Mouse (Mus musculus): ENCODE measurements around the gene Flna. TPM values are rescaled to one million over a fixed set of nuclear protein-coding genes. Genes with fewer than 3 reads are reported as not detected.

Flna gene
- polyA plus RNA-seq, 1 experiment from 2014 or later: 170 TPM

DNA sequence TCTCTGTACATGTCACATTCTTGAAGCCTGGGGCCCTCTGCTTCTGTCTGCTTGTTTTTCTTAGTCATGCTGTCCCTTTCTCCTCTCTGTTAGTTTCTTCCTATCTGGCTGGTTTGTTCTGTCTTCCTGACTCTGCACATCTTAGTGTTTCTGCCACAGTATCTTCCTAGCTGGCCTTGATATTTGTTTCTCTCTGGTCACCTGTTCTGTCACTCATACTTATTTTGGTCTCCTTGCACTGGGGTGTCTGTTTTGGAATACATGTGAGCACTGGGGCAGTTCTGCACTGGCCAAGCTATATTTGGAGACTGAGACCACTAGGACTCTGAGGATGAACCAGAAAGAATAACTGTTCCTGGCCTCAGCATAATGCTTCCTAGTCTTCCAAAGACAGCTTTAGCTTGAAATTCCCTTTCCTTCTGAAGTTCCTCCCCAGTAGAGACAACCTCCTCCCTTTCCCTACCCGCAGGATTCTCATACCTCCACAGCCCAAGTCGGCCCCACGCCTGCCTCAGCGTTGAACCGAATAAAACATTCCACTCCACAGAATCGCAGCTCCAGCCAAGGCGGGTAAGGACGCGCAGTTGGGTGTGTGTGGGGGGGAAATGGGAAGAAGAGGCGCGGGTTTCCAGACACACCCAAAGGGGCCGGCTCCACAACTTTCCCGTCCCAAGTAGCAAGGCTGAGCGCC is 31.6 kb upstream of the Flna start:
- no peak for ATAC-seq (replicated peaks; ENCODE audit: insufficient number of reproducible peaks, low FRiP score, low TSS enrichment)
- Histone ChIP-seq H3K9me3 (replicated peaks; ENCODE audit: control insufficient read depth, low read length) (no peaks in the 10 kb centered on the region), H3K36me3 (ENCODE audit: control insufficient read depth, insufficient read depth, low read length) (no peaks in the 10 kb centered on the region), H3K4me1 (ENCODE audit: control insufficient read depth, insufficient read depth, low read length) (peaks cover 2% of the 10 kb centered on the region; the same call in 1 of the 2 replicates), H3K9ac (ENCODE audit: low read depth, low read length) (peak overlapping the region; percentile 62), H3K4me3 (ENCODE audit: low read depth, low read length) (peak overlapping the region; percentile 55), H3K4me2 (peak overlapping the region; percentile 79), H3K27me3 (ENCODE audit: control insufficient read depth, insufficient read depth, low read length) (no peaks in the 10 kb centered on the region), H3K27ac (ENCODE audit: low read depth, low read length) (peak overlapping the region; percentile 54)
- WGBS (ENCODE audit: insufficient replicate concordance): 16% methylated on average over 14 of the region's 14 CpGs

DNA sequence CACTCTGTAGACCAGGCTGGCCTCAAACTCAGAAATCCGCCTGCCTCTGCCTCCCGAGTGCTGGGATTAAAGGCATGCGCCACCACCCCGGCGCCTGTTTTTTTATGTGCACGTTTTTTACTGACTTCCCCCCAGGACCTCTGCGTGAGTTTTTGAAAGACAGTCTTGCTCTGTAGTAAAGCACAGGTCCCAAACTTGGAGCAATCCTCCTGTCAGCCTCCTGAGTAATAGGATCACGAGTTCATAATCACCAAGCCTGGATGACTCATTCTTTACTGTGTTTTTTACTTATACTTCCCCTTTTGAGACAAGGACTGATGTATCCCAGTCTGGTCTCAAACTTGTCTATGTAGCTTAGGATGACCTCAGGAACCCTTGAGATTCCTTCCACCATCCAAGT is 28.3 kb upstream of the Flna start:
- no peak overlapping the region for H3K4me2 ChIP-seq
- H3K4me3 ChIP-seq (ENCODE audit: low read depth, low read length): no peak overlapping the region
- no peaks in the 10 kb centered on the region for H3K4me1 ChIP-seq (ENCODE audit: control insufficient read depth, insufficient read depth, low read length)
- 64% methylated on average over 8 of the region's 8 CpGs for WGBS (ENCODE audit: insufficient replicate concordance)
- no peak for ATAC-seq (replicated peaks; ENCODE audit: insufficient number of reproducible peaks, low FRiP score, low TSS enrichment)
- no peak overlapping the region for H3K27ac ChIP-seq (ENCODE audit: low read depth, low read length)
- no peak overlapping the region for H3K9ac ChIP-seq (ENCODE audit: low read depth, low read length)
- no peaks in the 10 kb centered on the region for H3K27me3 ChIP-seq (ENCODE audit: control insufficient read depth, insufficient read depth, low read length)
- no peaks in the 10 kb centered on the region for H3K36me3 ChIP-seq (ENCODE audit: control insufficient read depth, insufficient read depth, low read length)
- no peaks in the 10 kb centered on the region for H3K9me3 ChIP-seq (replicated peaks; ENCODE audit: control insufficient read depth, low read length)

DNA sequence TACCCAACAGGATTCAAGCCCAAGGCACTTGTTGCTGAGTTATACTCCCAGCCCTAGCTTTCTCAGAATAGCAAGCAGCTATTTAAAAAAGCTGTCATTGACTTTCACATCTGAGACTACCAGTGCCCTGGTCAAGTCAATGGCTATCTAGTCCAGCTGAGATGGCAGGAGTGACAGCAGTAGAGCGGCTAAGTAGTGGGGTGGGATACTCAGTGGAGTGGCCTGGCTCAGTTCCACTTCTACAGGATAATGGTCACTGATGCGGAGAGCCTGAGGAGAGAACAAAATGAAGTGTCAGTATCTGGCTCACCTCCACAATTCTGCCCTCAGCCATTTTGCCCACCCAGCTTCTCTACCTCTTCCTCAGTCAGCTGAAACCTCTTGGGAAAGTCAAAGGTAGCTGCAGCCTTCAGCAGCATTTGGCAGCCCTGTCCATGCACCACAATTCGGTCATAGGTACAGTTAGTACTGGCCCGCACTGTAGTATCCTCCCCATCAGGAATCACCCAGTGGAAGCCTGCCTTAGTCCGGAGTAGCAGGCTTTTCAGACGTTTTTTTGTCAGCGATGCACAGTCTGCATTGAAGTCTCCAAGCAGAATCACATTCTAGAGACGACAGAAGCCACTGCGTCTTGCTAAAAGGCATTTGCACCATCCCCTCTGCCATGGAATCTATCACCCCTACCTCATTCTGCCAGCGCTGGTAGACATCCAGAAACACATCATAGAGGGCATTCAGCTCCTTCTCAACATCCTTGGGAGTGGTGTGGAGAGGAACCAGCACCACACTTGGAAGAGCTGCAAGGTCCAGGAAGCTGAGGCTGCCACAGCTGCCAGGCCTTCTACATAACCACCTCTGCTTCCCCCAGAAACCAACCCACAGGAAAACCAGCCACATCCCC is 24.1 kb upstream of the Flna start:
- Histone ChIP-seq H3K9ac (ENCODE audit: low read depth, low read length) (no peak overlapping the region), H3K27me3 (ENCODE audit: control insufficient read depth, insufficient read depth, low read length) (no peaks in the 10 kb centered on the region), H3K4me3 (ENCODE audit: low read depth, low read length) (no peak overlapping the region), H3K27ac (ENCODE audit: low read depth, low read length) (no peak overlapping the region), H3K9me3 (replicated peaks; ENCODE audit: control insufficient read depth, low read length) (no peaks in the 10 kb centered on the region), H3K4me2 (no peak overlapping the region), H3K36me3 (ENCODE audit: control insufficient read depth, insufficient read depth, low read length) (no peaks in the 10 kb centered on the region), H3K4me1 (ENCODE audit: control insufficient read depth, insufficient read depth, low read length) (no peaks in the 10 kb centered on the region)
- ATAC-seq (replicated peaks; ENCODE audit: insufficient number of reproducible peaks, low FRiP score, low TSS enrichment): no peak
- 25% methylated on average over 10 of the region's 10 CpGs for WGBS (ENCODE audit: insufficient replicate concordance)

DNA sequence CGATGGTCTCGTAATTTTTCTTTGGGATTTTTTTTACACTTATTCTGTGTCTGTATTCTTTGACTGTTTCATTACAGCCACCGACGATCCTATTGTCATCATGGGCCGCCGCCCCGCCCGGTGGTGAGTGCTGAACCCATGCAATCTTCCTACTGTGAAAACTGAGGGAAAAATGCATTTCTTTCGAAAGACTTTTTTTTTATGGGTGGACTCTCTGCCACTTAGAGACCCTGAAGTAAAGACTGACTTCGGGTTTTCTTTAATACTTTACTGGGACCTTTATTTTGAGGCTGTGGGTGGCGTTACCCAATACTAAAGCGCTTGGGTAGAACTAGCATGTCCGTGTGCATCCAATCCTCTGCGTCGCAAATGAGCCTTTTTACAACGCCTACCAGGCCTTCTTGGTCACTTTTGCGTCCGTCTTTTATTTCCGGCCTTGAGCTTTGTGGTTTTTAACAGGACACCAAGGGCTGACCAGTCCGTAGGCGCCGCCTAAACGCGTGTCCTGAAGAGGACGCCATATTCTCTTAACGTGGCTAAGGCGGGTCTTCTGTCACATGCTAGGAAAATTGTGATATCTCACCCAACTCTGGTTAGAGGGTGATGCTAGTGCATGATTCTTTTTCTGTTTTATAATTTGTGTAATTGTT is 21.4 kb upstream of the Flna start:
- Histone ChIP-seq H3K9me3 (replicated peaks; ENCODE audit: control insufficient read depth, low read length) (no peaks in the 10 kb centered on the region), H3K27ac (ENCODE audit: low read depth, low read length) (peak overlapping the region; percentile 76), H3K4me2 (peak overlapping the region; percentile 65), H3K9ac (ENCODE audit: low read depth, low read length) (peak overlapping the region; percentile 85), H3K36me3 (ENCODE audit: control insufficient read depth, insufficient read depth, low read length) (no peaks in the 10 kb centered on the region), H3K4me3 (ENCODE audit: low read depth, low read length) (peak overlapping the region; percentile 60), H3K4me1 (ENCODE audit: control insufficient read depth, insufficient read depth, low read length) (no peaks in the 10 kb centered on the region), H3K27me3 (ENCODE audit: control insufficient read depth, insufficient read depth, low read length) (no peaks in the 10 kb centered on the region)
- WGBS (ENCODE audit: insufficient replicate concordance): 19% methylated on average over 27 of the region's 27 CpGs
- ATAC-seq (replicated peaks; ENCODE audit: insufficient number of reproducible peaks, low FRiP score, low TSS enrichment): no peak

DNA sequence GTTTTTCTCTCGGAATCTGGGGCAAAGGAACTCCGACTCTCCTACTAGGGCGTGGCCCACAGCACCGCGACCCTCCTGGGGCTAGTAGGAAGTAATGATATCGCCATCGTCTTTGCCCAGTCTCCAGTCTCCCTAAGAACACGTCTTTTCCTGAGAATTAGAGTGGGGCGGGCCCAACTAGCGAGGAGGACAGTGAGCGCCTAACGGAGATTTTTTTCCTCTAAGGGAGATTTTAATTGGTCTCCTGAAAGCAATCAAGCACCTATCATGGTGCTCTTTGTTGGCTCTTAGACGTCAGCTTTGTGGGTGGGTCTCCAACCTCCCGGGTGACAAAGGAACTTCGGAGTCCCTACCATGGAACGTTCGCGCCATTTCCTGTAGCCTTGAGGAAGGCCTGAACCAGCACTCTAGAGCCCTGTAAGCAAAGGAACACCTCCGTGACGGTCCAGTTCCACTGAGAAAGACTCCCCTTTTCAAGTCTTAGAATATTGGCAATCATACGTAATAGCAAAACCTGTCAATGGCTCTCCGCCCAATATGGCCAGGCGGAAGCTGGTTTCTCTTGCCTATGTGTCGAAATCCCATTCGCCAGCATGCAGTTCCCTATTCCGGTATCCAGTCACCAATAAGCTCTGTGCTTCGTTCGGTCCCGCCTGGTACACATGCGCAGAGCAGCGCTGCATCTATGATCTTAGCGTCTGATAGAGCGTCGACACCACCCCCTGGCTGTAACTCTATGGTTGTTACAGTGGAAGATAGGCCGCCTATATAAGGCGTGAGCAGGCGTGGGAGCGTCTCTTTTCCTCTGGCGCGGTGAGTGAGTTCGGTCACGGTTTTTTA is 20.7 kb upstream of the Flna start, which contains the start of gene Rpl10:
TSS of gene Rpl10 (plus strand) at position 751 of the 840 bp plus-strand sequence.
- no peaks in the 10 kb centered on the region for H3K4me1 ChIP-seq (ENCODE audit: control insufficient read depth, insufficient read depth, low read length)
- WGBS (ENCODE audit: insufficient replicate concordance): 18% methylated on average over 42 of the region's 42 CpGs
- H3K9me3 ChIP-seq (replicated peaks; ENCODE audit: control insufficient read depth, low read length): no peaks in the 10 kb centered on the region
- peak within 1 kb of the TSS; percentile 93 for H3K27ac ChIP-seq (ENCODE audit: low read depth, low read length)
- ATAC-seq (replicated peaks; ENCODE audit: insufficient number of reproducible peaks, low FRiP score, low TSS enrichment): peak; percentile 95
- no peaks in the 10 kb centered on the region for H3K36me3 ChIP-seq (ENCODE audit: control insufficient read depth, insufficient read depth, low read length)
- peak within 1 kb of the TSS; percentile 65 for H3K4me2 ChIP-seq
- no peaks in the 10 kb centered on the region for H3K27me3 ChIP-seq (ENCODE audit: control insufficient read depth, insufficient read depth, low read length)
- H3K9ac ChIP-seq (ENCODE audit: low read depth, low read length): peak within 1 kb of the TSS; percentile 85
- peak within 1 kb of the TSS; percentile 60 for H3K4me3 ChIP-seq (ENCODE audit: low read depth, low read length)

DNA sequence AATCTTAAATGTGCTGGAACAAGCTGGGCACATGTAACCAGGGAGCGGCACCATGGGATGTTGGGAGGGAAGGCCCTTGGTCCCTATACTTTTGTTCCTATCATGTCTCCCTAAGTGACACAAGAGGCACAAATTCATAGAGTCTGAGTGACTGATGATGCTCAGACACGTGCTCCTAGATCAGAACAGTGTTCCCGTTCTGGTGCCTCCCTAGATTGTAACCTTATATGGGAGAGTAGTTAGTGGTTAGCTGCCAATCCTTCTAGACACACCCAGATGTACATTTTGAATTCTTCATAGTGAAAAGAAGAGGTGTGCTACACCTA is 20.1 kb upstream of the Flna start:
- no peaks in the 10 kb centered on the region for H3K27me3 ChIP-seq (ENCODE audit: control insufficient read depth, insufficient read depth, low read length)
- peak overlapping the region; percentile 60 for H3K4me3 ChIP-seq (ENCODE audit: low read depth, low read length)
- H3K4me1 ChIP-seq (ENCODE audit: control insufficient read depth, insufficient read depth, low read length): no peaks in the 10 kb centered on the region
- ATAC-seq (replicated peaks; ENCODE audit: insufficient number of reproducible peaks, low FRiP score, low TSS enrichment): peak; percentile 3; the same call in 1 of the 2 replicates
- WGBS (ENCODE audit: insufficient replicate concordance): 25% methylated on average over 3 of the region's 3 CpGs
- peak overlapping the region; percentile 65 for H3K9ac ChIP-seq (ENCODE audit: low read depth, low read length)
- peak overlapping the region; percentile 93 for H3K27ac ChIP-seq (ENCODE audit: low read depth, low read length)
- H3K4me2 ChIP-seq: peak overlapping the region; percentile 59
- H3K36me3 ChIP-seq (ENCODE audit: control insufficient read depth, insufficient read depth, low read length): no peaks in the 10 kb centered on the region
- H3K9me3 ChIP-seq (replicated peaks; ENCODE audit: control insufficient read depth, low read length): no peaks in the 10 kb centered on the region

DNA sequence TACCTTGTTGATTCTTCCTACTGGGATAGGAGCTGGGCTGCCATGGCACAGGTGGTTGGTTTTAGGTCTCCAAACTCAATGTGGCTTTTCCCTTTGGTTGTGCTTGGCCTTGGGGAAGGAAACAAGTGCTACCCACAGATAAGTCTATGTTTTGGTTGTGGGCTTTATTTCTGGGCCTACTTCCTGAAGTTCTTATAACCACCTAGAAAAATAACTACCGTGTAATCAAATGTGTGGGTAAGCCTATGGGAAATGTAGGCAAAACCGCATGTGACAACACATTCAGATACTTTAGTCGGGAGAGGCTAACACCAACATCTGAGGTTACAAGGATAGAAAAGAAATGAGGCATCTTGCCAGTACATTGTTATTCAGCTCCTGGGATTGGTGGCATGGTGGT is 8.1 kb upstream of the Flna start:
- Histone ChIP-seq H3K9ac (ENCODE audit: low read depth, low read length) (no peak overlapping the region), H3K4me2 (no peak overlapping the region), H3K9me3 (replicated peaks; ENCODE audit: control insufficient read depth, low read length) (no peaks in the 10 kb centered on the region), H3K4me3 (ENCODE audit: low read depth, low read length) (no peak overlapping the region), H3K27me3 (ENCODE audit: control insufficient read depth, insufficient read depth, low read length) (no peaks in the 10 kb centered on the region), H3K36me3 (ENCODE audit: control insufficient read depth, insufficient read depth, low read length) (peaks cover 10% of the 10 kb centered on the region; the same call in 1 of the 2 replicates), H3K27ac (ENCODE audit: low read depth, low read length) (no peak overlapping the region), H3K4me1 (ENCODE audit: control insufficient read depth, insufficient read depth, low read length) (no peaks in the 10 kb centered on the region; the same call in 1 of the 2 replicates)
- WGBS (ENCODE audit: insufficient replicate concordance): 91% methylated on average over 3 of the region's 3 CpGs
- ATAC-seq (replicated peaks; ENCODE audit: insufficient number of reproducible peaks, low FRiP score, low TSS enrichment): no peak

Measured in heart, embryonic 11.5 days (tissue).